Mouse (Mus musculus): ENCODE results near the gene Faap24. TPM values are rescaled to one million over a fixed set of nuclear protein-coding genes. Genes with fewer than 3 reads are reported as not detected.

The Faap24 gene
- polyA plus RNA-seq, 1 experiment from 2014 or later: 15.0 TPM

GRCm38 (mm10) chr7:35374265-35374664 is 22.4 kb downstream of the Faap24 start:
- no peaks in the 10 kb centered on the region for H3K9me3 ChIP-seq (replicated peaks; ENCODE audit: control insufficient read depth, low read length)
- no peak overlapping the region for H3K9ac ChIP-seq (ENCODE audit: low read depth, low read length)
- H3K27me3 ChIP-seq (ENCODE audit: control insufficient read depth, insufficient read depth, low read depth, low read length): no peaks in the 10 kb centered on the region
- no peaks in the 10 kb centered on the region for H3K4me1 ChIP-seq (ENCODE audit: control insufficient read depth, low read depth, low read length)
- H3K27ac ChIP-seq (ENCODE audit: low read length): no peak overlapping the region
- H3K36me3 ChIP-seq (ENCODE audit: control insufficient read depth, insufficient read depth): no peaks in the 10 kb centered on the region
- no peak overlapping the region for H3K4me2 ChIP-seq (ENCODE audit: low read depth, low read length)
- no peak for ATAC-seq (ENCODE audit: low read depth)
- H3K4me3 ChIP-seq (ENCODE audit: low read depth, low read length): no peak overlapping the region
- 59% methylated on average over 7 of the region's 7 CpGs for WGBS (ENCODE audit: insufficient replicate concordance)

- 62% methylated on average over 16 of the region's 16 CpGs for WGBS (ENCODE audit: insufficient replicate concordance)
- Histone ChIP-seq H3K4me1 (ENCODE audit: control insufficient read depth, low read depth, low read length) (no peaks in the 10 kb centered on the region), H3K27ac (ENCODE audit: low read length) (no peak overlapping the region), H3K4me2 (ENCODE audit: low read depth, low read length) (no peak overlapping the region), H3K27me3 (ENCODE audit: control insufficient read depth, insufficient read depth, low read depth, low read length) (no peaks in the 10 kb centered on the region), H3K9me3 (replicated peaks; ENCODE audit: control insufficient read depth, low read length) (no peaks in the 10 kb centered on the region), H3K9ac (ENCODE audit: low read depth, low read length) (no peak overlapping the region), H3K36me3 (ENCODE audit: control insufficient read depth, insufficient read depth) (no peaks in the 10 kb centered on the region), H3K4me3 (ENCODE audit: low read depth, low read length) (no peak overlapping the region)
- ATAC-seq (ENCODE audit: low read depth): peak; percentile 50
These were observed 23.3 kb downstream of the Faap24 start for GRCm38 (mm10) chr7:35373146-35373989.

- peak; percentile 63; the same call in 1 of the 2 replicates for ATAC-seq (ENCODE audit: low read depth)
- H3K9me3 ChIP-seq (replicated peaks; ENCODE audit: control insufficient read depth, low read length): no peaks in the 10 kb centered on the region
- H3K27me3 ChIP-seq (ENCODE audit: control insufficient read depth, insufficient read depth, low read depth, low read length): no peaks in the 10 kb centered on the region
- 71% methylated on average over 14 of the region's 14 CpGs for WGBS (ENCODE audit: insufficient replicate concordance)
- H3K4me1 ChIP-seq (ENCODE audit: control insufficient read depth, low read depth, low read length): no peaks in the 10 kb centered on the region
- no peak overlapping the region for H3K27ac ChIP-seq (ENCODE audit: low read length)
- no peak overlapping the region for H3K4me2 ChIP-seq (ENCODE audit: low read depth, low read length)
- H3K9ac ChIP-seq (ENCODE audit: low read depth, low read length): no peak overlapping the region
- H3K36me3 ChIP-seq (ENCODE audit: control insufficient read depth, insufficient read depth): peaks cover 4% of the 10 kb centered on the region; the same call in 1 of the 2 replicates
- no peak overlapping the region for H3K4me3 ChIP-seq (ENCODE audit: low read depth, low read length)
These were observed 24.1 kb downstream of the Faap24 start for GRCm38 (mm10) chr7:35372483-35373017.

- Histone ChIP-seq H3K9me3 (replicated peaks; ENCODE audit: control insufficient read depth, low read length) (no peaks in the 10 kb centered on the region), H3K27me3 (ENCODE audit: control insufficient read depth, insufficient read depth, low read depth, low read length) (no peaks in the 10 kb centered on the region), H3K4me3 (ENCODE audit: low read depth, low read length) (no peak overlapping the region), H3K4me1 (ENCODE audit: control insufficient read depth, low read depth, low read length) (no peaks in the 10 kb centered on the region), H3K4me2 (ENCODE audit: low read depth, low read length) (no peak overlapping the region), H3K36me3 (ENCODE audit: control insufficient read depth, insufficient read depth) (peaks cover 4% of the 10 kb centered on the region; the same call in 1 of the 2 replicates), H3K9ac (ENCODE audit: low read depth, low read length) (no peak overlapping the region), H3K27ac (ENCODE audit: low read length) (no peak overlapping the region)
- ATAC-seq (ENCODE audit: low read depth): no peak
- WGBS (ENCODE audit: insufficient replicate concordance): 70% methylated on average over 14 of the region's 14 CpGs
These were observed 25.5 kb downstream of the Faap24 start for GRCm38 (mm10) chr7:35371096-35371495.

- ATAC-seq (ENCODE audit: low read depth): no peak
- 69% methylated on average over 12 of the region's 12 CpGs for WGBS (ENCODE audit: insufficient replicate concordance)
- H3K4me1 ChIP-seq (ENCODE audit: control insufficient read depth, low read depth, low read length): no peaks in the 10 kb centered on the region
- H3K9ac ChIP-seq (ENCODE audit: low read depth, low read length): no peak overlapping the region
- no peak overlapping the region for H3K4me2 ChIP-seq (ENCODE audit: low read depth, low read length)
- no peak overlapping the region for H3K27ac ChIP-seq (ENCODE audit: low read length)
- no peak overlapping the region for H3K4me3 ChIP-seq (ENCODE audit: low read depth, low read length)
- no peaks in the 10 kb centered on the region for H3K27me3 ChIP-seq (ENCODE audit: control insufficient read depth, insufficient read depth, low read depth, low read length)
- H3K9me3 ChIP-seq (replicated peaks; ENCODE audit: control insufficient read depth, low read length): no peaks in the 10 kb centered on the region
- peaks cover 4% of the 10 kb centered on the region; the same call in 1 of the 2 replicates for H3K36me3 ChIP-seq (ENCODE audit: control insufficient read depth, insufficient read depth)
These were observed 31.3 kb downstream of the Faap24 start for GRCm38 (mm10) chr7:35365161-35365910.

GRCm38 (mm10) chr7:35362868-35363267 is 33.8 kb downstream of the Faap24 start:
- H3K4me2 ChIP-seq (ENCODE audit: low read depth, low read length): no peak overlapping the region
- H3K4me1 ChIP-seq (ENCODE audit: control insufficient read depth, low read depth, low read length): no peaks in the 10 kb centered on the region
- whole genome bisulfite sequencing (ENCODE audit: insufficient replicate concordance): 60% methylated on average over 5 of the region's 5 CpGs
- H3K4me3 ChIP-seq (ENCODE audit: low read depth, low read length): no peak overlapping the region
- no peak overlapping the region for H3K9ac ChIP-seq (ENCODE audit: low read depth, low read length)
- ATAC-seq (ENCODE audit: low read depth): peak; percentile 92
- H3K9me3 ChIP-seq (replicated peaks; ENCODE audit: control insufficient read depth, low read length): no peaks in the 10 kb centered on the region
- H3K36me3 ChIP-seq (ENCODE audit: control insufficient read depth, insufficient read depth): no peaks in the 10 kb centered on the region
- H3K27ac ChIP-seq (ENCODE audit: low read length): peak overlapping the region; percentile 52
- H3K27me3 ChIP-seq (ENCODE audit: control insufficient read depth, insufficient read depth, low read depth, low read length): no peaks in the 10 kb centered on the region

- 55% methylated on average over 5 of the region's 5 CpGs for WGBS (ENCODE audit: insufficient replicate concordance)
- no peak overlapping the region for H3K4me2 ChIP-seq (ENCODE audit: low read depth, low read length)
These were observed 34.4 kb downstream of the Faap24 start for GRCm38 (mm10) chr7:35362253-35362652.

GRCm38 (mm10) chr7:35357621-35358020 is 39.0 kb downstream of the Faap24 start:
- Histone ChIP-seq H3K9me3 (replicated peaks; ENCODE audit: control insufficient read depth, low read length) (no peaks in the 10 kb centered on the region), H3K4me3 (ENCODE audit: low read depth, low read length) (no peak overlapping the region), H3K27me3 (ENCODE audit: control insufficient read depth, insufficient read depth, low read depth, low read length) (no peaks in the 10 kb centered on the region), H3K36me3 (ENCODE audit: control insufficient read depth, insufficient read depth) (no peaks in the 10 kb centered on the region), H3K4me2 (ENCODE audit: low read depth, low read length) (no peak overlapping the region), H3K4me1 (ENCODE audit: control insufficient read depth, low read depth, low read length) (no peaks in the 10 kb centered on the region; the same call in 1 of the 2 replicates), H3K9ac (ENCODE audit: low read depth, low read length) (no peak overlapping the region), H3K27ac (ENCODE audit: low read length) (no peak overlapping the region)
- no peak for ATAC-seq (ENCODE audit: low read depth)
- 72% methylated on average over 12 of the region's 12 CpGs for WGBS (ENCODE audit: insufficient replicate concordance)

More at GRCm38 (mm10) chr7:35362253-35362652, 34.4 kb downstream of the Faap24 start:
- Histone ChIP-seq H3K36me3 (ENCODE audit: control insufficient read depth, insufficient read depth) (no peaks in the 10 kb centered on the region), H3K27ac (ENCODE audit: low read length) (no peak overlapping the region), H3K27me3 (ENCODE audit: control insufficient read depth, insufficient read depth, low read depth, low read length) (no peaks in the 10 kb centered on the region), H3K9ac (ENCODE audit: low read depth, low read length) (no peak overlapping the region), H3K4me3 (ENCODE audit: low read depth, low read length) (no peak overlapping the region), H3K4me1 (ENCODE audit: control insufficient read depth, low read depth, low read length) (no peaks in the 10 kb centered on the region), H3K9me3 (replicated peaks; ENCODE audit: control insufficient read depth, low read length) (no peaks in the 10 kb centered on the region)
- ATAC-seq (ENCODE audit: low read depth): no peak
